Mouse (Mus musculus): ENCODE results near the gene Phf2. TPM values are rescaled to one million over a fixed set of nuclear protein-coding genes. Genes with fewer than 3 reads are reported as not detected.

Phf2 gene
- polyA plus RNA-seq, 1 experiment from 2014 or later: 6.1 TPM

DNA sequence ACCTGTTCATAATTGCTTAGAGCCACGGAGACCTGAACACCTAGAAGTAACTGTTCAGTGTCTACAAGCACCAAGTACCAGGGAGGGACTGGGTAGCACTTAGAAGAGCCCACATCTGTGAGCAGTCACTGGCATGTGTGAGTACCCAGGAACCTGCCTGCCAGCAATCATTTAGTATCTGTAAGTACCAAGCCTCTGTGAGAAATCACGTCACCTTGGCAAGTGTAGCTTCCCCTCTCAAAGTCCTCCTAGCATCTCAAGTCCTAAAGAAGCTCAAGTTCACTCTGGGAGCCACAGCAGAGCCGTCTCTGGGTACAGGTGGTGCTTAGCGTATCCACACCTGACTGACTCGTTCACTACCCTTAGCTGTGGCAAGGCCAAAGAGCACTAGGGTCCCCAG lies 19.2 kb downstream of the Phf2 start:
- no peak overlapping the region for H3K4me2 ChIP-seq (ENCODE audit: low read length)
- H3K27me3 ChIP-seq (replicated peaks; ENCODE audit: control insufficient read depth, insufficient read depth, low read length): no peaks in the 10 kb centered on the region
- H3K4me1 ChIP-seq (ENCODE audit: control insufficient read depth, insufficient read depth, low read depth, low read length): peaks cover 29% of the 10 kb centered on the region
- H3K9me3 ChIP-seq (ENCODE audit: control insufficient read depth, low read length): no peaks in the 10 kb centered on the region
- ATAC-seq: no peak
- 90% methylated on average over 5 of the region's 5 CpGs for WGBS
- no peak overlapping the region for H3K4me3 ChIP-seq (ENCODE audit: low read length)
- no peak overlapping the region for H3K27ac ChIP-seq (ENCODE audit: low read depth, low read length)
- no peaks in the 10 kb centered on the region for H3K36me3 ChIP-seq (ENCODE audit: control insufficient read depth, insufficient read depth, low read length)
- H3K9ac ChIP-seq (ENCODE audit: low read depth, low read length): no peak overlapping the region

DNA sequence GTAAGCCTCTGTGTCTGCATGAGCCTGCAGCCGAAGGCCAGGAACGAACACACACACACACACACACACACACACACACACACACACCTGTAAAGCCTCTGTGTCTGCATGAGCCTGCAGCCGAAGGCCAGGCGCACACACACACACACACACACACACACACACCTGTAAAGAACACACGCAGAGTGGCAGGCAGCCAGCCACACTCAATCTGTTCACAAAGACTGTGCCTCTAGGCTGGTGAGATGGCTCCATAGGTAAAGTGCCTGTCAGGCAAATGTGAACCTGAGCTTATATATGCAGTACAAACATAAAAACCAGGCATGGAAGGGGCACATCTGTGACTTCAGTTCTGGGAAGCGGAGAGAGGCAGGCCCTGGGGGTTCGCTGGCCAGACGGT lies 20.1 kb downstream of the Phf2 start:
- Histone ChIP-seq H3K9me3 (ENCODE audit: control insufficient read depth, low read length) (no peaks in the 10 kb centered on the region), H3K27me3 (replicated peaks; ENCODE audit: control insufficient read depth, insufficient read depth, low read length) (no peaks in the 10 kb centered on the region), H3K9ac (ENCODE audit: low read depth, low read length) (no peak overlapping the region), H3K36me3 (ENCODE audit: control insufficient read depth, insufficient read depth, low read length) (no peaks in the 10 kb centered on the region), H3K4me3 (ENCODE audit: low read length) (no peak overlapping the region), H3K4me1 (ENCODE audit: control insufficient read depth, insufficient read depth, low read depth, low read length) (peaks cover 27% of the 10 kb centered on the region), H3K27ac (ENCODE audit: low read depth, low read length) (no peak overlapping the region), H3K4me2 (ENCODE audit: low read length) (no peak overlapping the region)
- WGBS: 66% methylated on average over 8 of the region's 8 CpGs
- peak; percentile 34 for ATAC-seq

DNA sequence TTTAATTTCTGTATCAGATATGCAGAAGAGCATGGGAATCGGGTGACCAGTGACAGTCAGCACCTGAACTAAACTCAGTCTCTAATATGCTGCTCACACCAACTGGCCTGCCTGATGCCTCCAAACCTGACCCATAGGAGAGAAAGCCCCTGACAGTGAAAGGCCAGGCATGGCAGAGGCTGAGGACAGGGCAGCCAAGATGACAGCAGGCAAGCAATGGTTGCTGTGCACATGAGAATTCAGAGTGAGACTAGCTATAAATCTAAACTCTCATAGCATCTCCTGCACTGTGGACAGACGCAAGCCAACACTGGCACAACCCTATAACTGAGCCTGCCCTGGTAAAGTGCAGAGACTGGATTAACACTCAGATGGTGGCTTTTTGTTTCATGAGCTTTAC lies 20.6 kb downstream of the Phf2 start:
- Histone ChIP-seq H3K4me1 (ENCODE audit: control insufficient read depth, insufficient read depth, low read depth, low read length) (peaks cover 27% of the 10 kb centered on the region), H3K36me3 (ENCODE audit: control insufficient read depth, insufficient read depth, low read length) (no peaks in the 10 kb centered on the region), H3K4me2 (ENCODE audit: low read length) (no peak overlapping the region), H3K27me3 (replicated peaks; ENCODE audit: control insufficient read depth, insufficient read depth, low read length) (no peaks in the 10 kb centered on the region), H3K4me3 (ENCODE audit: low read length) (no peak overlapping the region), H3K9me3 (ENCODE audit: control insufficient read depth, low read length) (no peaks in the 10 kb centered on the region), H3K27ac (ENCODE audit: low read depth, low read length) (0 out of 2 replicates have a peak overlapping the region, but pooled peaks have one; percentile 29), H3K9ac (ENCODE audit: low read depth, low read length) (0 out of 2 replicates have a peak overlapping the region, but pooled peaks have one; percentile 23)
- 59% methylated on average over 2 of the region's 2 CpGs for WGBS
- peak; percentile 9; the same call in 1 of the 2 replicates for ATAC-seq

DNA sequence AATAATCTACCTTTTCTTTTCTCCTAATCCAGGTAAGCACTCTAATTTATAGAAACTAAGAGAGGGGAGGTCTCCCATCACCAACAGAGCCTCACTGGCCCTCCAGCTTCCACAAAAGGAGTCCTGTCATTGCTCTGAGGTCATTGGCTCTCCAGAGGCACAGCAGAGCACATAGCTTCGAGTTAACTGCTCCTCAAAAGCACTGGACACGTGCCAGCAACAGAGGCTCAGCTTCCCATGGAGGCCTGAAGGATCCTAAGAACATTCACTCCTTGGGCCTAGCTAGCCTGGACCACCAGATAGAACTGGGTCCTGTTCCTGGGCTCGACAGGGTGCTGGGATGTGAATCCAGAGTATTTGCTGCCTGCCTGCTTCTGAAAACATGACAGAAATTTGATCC lies 21.8 kb downstream of the Phf2 start:
- Histone ChIP-seq H3K4me3 (ENCODE audit: low read length) (no peak overlapping the region), H3K4me1 (ENCODE audit: control insufficient read depth, insufficient read depth, low read depth, low read length) (peaks cover 25% of the 10 kb centered on the region), H3K4me2 (ENCODE audit: low read length) (no peak overlapping the region), H3K9ac (ENCODE audit: low read depth, low read length) (no peak overlapping the region), H3K27ac (ENCODE audit: low read depth, low read length) (no peak overlapping the region), H3K27me3 (replicated peaks; ENCODE audit: control insufficient read depth, insufficient read depth, low read length) (no peaks in the 10 kb centered on the region), H3K9me3 (ENCODE audit: control insufficient read depth, low read length) (no peaks in the 10 kb centered on the region), H3K36me3 (ENCODE audit: control insufficient read depth, insufficient read depth, low read length) (no peaks in the 10 kb centered on the region)
- ATAC-seq: no peak
- WGBS: 31% methylated on average over 3 of the region's 3 CpGs

DNA sequence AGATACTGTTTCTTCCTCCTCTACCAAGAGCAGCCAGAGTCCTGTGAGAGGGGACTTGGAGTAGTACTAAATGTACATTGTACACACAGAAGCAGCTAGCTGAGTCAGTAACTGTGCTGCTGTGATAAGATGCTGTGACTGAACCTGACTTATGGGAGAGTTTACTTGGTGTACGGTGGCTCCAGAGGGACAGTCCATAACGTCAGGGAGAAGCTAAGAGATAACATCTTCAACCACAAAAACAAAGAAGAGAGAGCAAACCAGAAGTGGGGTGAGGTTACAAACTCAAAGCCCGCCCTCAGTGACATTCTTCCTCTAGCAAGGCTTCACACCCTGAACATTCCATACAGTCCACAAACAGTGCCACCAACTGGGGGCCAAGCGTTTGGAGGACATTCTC lies 25.6 kb downstream of the Phf2 start:
- Histone ChIP-seq H3K4me3 (ENCODE audit: low read length) (no peak overlapping the region), H3K9ac (ENCODE audit: low read depth, low read length) (no peak overlapping the region), H3K27ac (ENCODE audit: low read depth, low read length) (no peak overlapping the region), H3K9me3 (ENCODE audit: control insufficient read depth, low read length) (no peaks in the 10 kb centered on the region), H3K4me2 (ENCODE audit: low read length) (no peak overlapping the region), H3K4me1 (ENCODE audit: control insufficient read depth, insufficient read depth, low read depth, low read length) (peaks cover 15% of the 10 kb centered on the region), H3K36me3 (ENCODE audit: control insufficient read depth, insufficient read depth, low read length) (no peaks in the 10 kb centered on the region), H3K27me3 (replicated peaks; ENCODE audit: control insufficient read depth, insufficient read depth, low read length) (no peaks in the 10 kb centered on the region)
- WGBS: 76% methylated on average over 4 of the region's 4 CpGs
- ATAC-seq: no peak

DNA sequence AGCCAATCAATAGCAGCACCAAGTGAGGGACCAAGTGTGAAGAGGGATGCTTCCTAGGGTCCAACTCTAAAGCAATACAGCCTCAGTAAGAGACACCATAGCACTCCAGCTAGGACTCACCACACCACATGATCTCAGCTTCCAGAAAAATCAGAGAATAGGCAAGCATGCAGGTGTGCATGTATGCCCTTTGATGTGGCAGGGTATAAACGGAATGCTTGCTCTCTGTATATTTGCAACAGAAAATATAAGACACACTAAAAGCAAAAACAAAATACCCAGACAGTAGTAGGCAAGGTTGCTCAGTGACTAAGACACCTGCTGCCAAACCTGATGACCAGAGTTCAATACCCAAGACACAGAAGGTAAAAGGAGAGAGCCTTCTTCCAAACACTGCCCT lies 27.4 kb downstream of the Phf2 start:
- Histone ChIP-seq H3K4me3 (ENCODE audit: low read length) (no peak overlapping the region), H3K4me1 (ENCODE audit: control insufficient read depth, insufficient read depth, low read depth, low read length) (peaks cover 3% of the 10 kb centered on the region), H3K27ac (ENCODE audit: low read depth, low read length) (no peak overlapping the region), H3K9ac (ENCODE audit: low read depth, low read length) (no peak overlapping the region), H3K36me3 (ENCODE audit: control insufficient read depth, insufficient read depth, low read length) (no peaks in the 10 kb centered on the region), H3K4me2 (ENCODE audit: low read length) (no peak overlapping the region), H3K9me3 (ENCODE audit: control insufficient read depth, low read length) (no peaks in the 10 kb centered on the region), H3K27me3 (replicated peaks; ENCODE audit: control insufficient read depth, insufficient read depth, low read length) (no peaks in the 10 kb centered on the region)
- WGBS: 93% methylated on average over 1 of the region's 1 CpGs
- ATAC-seq: no peak

DNA sequence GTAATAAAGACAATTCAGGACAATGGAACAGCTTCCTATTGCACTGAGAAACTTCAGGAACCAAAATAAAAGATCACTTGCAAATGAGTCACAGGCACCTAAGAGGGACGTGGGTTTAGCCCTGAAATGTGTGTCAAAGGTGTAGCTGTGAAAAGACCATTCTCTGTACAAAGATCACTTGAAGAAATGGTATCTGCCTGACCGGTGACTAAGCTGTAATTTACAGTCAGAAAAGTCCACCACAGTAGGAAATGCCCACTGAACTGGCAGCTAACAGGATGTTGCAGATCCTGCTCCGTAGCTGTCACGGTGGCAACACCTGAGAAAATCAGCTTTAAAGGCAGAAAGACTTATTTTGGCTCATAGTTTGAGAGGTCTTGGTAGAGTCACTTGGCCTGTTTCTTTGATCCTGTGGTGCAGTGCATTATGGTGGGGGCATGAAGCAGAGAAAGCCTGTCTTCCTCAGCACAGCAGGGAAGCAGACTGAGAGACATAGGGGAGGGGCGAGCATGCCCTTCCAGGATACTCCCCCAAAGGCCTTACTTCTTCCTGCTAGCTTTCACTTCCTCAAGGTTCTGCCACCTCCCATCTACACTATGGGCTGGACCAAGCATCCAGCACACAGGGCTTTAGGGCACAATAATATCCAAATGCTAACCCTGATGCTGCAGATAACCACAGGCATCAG lies 28.9 kb downstream of the Phf2 start:
- no peaks in the 10 kb centered on the region for H3K4me1 ChIP-seq (ENCODE audit: control insufficient read depth, insufficient read depth, low read depth, low read length)
- no peak overlapping the region for H3K9ac ChIP-seq (ENCODE audit: low read depth, low read length)
- H3K4me3 ChIP-seq (ENCODE audit: low read length): no peak overlapping the region
- WGBS: 71% methylated on average over 5 of the region's 5 CpGs
- H3K4me2 ChIP-seq (ENCODE audit: low read length): no peak overlapping the region
- H3K27me3 ChIP-seq (replicated peaks; ENCODE audit: control insufficient read depth, insufficient read depth, low read length): no peaks in the 10 kb centered on the region
- no peak overlapping the region for H3K27ac ChIP-seq (ENCODE audit: low read depth, low read length)
- no peaks in the 10 kb centered on the region for H3K36me3 ChIP-seq (ENCODE audit: control insufficient read depth, insufficient read depth, low read length)
- peak; percentile 35; the same call in 1 of the 2 replicates for ATAC-seq
- H3K9me3 ChIP-seq (ENCODE audit: control insufficient read depth, low read length): no peaks in the 10 kb centered on the region

DNA sequence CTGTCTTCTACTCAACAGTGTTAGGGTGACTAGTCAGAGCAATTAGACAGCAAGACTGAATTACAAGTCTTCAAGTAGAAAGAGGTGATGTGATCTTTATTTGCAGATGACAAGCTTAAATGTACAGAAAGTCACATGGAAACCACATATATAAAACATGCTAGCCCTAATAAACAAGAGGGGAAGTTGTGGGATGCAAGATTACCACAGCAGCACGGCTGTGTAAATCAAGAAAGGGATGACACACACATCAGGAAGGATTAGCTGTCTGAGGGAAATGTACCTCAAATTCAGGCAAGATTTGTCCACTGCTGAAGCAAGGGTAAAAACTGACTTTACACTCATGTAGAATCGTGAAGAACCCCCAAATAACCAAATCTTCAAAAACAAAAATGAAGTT lies 32.6 kb downstream of the Phf2 start:
- no peak overlapping the region for H3K27ac ChIP-seq (ENCODE audit: low read depth, low read length)
- no peaks in the 10 kb centered on the region for H3K36me3 ChIP-seq (ENCODE audit: control insufficient read depth, insufficient read depth, low read length)
- no peaks in the 10 kb centered on the region for H3K9me3 ChIP-seq (ENCODE audit: control insufficient read depth, low read length)
- no peak overlapping the region for H3K4me3 ChIP-seq (ENCODE audit: low read length)
- H3K4me1 ChIP-seq (ENCODE audit: control insufficient read depth, insufficient read depth, low read depth, low read length): no peaks in the 10 kb centered on the region
- WGBS: 95% methylated on average over 2 of the region's 2 CpGs
- no peaks in the 10 kb centered on the region for H3K27me3 ChIP-seq (replicated peaks; ENCODE audit: control insufficient read depth, insufficient read depth, low read length)
- H3K9ac ChIP-seq (ENCODE audit: low read depth, low read length): no peak overlapping the region
- no peak overlapping the region for H3K4me2 ChIP-seq (ENCODE audit: low read length)
- no peak for ATAC-seq

DNA sequence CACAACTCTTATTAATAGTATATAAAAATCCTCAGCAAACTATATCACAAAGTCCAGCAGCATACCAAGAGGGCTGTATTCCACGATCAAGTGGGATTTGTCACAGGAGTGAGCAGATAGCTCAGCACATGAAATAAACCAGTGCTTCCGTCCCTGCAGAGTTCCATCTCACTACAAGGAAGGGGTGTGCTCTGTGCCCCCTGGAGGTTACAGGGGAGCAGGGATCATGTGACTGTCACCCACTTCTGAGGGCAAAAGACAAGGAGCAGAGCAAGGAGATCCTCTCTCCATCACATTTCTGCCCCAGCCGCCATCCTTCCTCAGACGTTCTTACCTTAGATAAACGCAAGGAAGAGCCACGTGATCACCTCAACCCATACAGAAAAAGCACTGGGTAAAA lies 33.4 kb downstream of the Phf2 start:
- 95% methylated on average over 6 of the region's 6 CpGs for WGBS
- Histone ChIP-seq H3K4me3 (ENCODE audit: low read length) (no peak overlapping the region), H3K27ac (ENCODE audit: low read depth, low read length) (no peak overlapping the region), H3K4me1 (ENCODE audit: control insufficient read depth, insufficient read depth, low read depth, low read length) (no peaks in the 10 kb centered on the region), H3K4me2 (ENCODE audit: low read length) (no peak overlapping the region), H3K36me3 (ENCODE audit: control insufficient read depth, insufficient read depth, low read length) (no peaks in the 10 kb centered on the region), H3K9me3 (ENCODE audit: control insufficient read depth, low read length) (no peaks in the 10 kb centered on the region), H3K9ac (ENCODE audit: low read depth, low read length) (no peak overlapping the region), H3K27me3 (replicated peaks; ENCODE audit: control insufficient read depth, insufficient read depth, low read length) (no peaks in the 10 kb centered on the region)
- ATAC-seq: no peak
